Mouse (Mus musculus): ENCODE data around the gene Slit2. TPM values are rescaled to one million over a fixed set of nuclear protein-coding genes. Genes with fewer than 3 reads are reported as not detected.
A peak's percentile ranks its signal among the peaks of the same experiment; 100 is the strongest.

The Slit2 gene
- polyA plus RNA-seq, 1 experiment from 2014 or later: 78.1 TPM

DNA sequence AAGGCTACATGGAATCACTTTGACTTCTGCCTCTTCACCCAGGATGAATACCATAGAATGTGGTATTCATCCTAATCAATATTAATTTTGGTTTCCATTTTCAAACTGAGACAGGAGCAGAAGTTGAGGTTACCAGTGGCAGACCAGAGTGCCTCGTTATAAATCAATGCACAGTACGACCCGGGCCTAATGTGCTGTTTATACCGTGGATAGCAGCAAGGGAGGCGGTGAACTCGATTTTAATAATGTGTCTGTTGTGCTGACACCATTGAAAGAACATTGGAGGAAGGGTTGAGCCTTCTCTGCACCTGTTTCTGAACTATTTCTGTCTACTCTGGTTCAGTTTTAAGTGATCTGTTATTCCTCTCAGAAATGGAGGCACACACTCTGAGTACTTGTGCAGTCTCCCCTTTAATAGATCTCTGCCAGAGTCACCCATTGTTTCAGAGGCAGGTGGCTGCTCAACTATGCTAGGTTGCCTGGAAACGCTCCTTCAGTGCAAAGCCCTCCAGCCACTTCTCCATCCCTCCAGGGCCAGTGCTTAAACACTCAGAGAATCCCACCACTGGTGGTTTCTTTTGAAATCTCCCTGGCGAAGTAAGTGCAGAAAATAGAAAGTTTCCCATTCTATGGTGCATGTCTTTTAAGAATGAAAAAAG lies 98.4 kb downstream of the Slit2 start:
- no peak overlapping the region for H3K27ac ChIP-seq
- no peaks in the 10 kb centered on the region for H3K9me3 ChIP-seq (replicated peaks)
- H3K4me2 ChIP-seq (replicated peaks): no peak overlapping the region
- H3K4me1 ChIP-seq: peaks cover 5% of the 10 kb centered on the region; the same call in 1 of the 2 replicates
- ATAC-seq (ENCODE audit: low FRiP score): 0 out of 2 replicates have a peak, but pooled peaks have one; percentile 58
- no peak overlapping the region for H3K9ac ChIP-seq
- H3K4me3 ChIP-seq: no peak overlapping the region
- WGBS: 53% methylated on average over 8 of the region's 8 CpGs
- H3K27me3 ChIP-seq: no peaks in the 10 kb centered on the region
- H3K36me3 ChIP-seq: no peaks in the 10 kb centered on the region

DNA sequence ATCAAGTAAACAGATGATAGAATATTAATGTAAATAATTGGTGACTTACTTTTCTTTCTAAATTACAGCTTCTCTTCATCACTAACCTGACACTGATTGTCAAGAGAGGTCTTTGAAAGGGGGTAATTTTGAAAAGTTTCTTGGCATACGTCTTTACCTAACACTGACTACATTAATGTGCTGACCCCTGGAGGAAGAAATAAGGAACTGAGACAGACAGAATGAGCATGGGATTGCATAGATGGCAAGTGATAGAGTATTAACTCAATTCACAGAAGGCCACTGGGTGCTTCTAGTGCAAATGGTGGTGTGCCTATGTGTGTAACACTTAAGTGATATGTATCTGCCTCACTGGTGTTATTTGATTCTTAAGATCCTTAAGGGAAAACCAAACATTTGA lies 130.5 kb downstream of the Slit2 start:
- Histone ChIP-seq H3K4me2 (replicated peaks) (no peak overlapping the region), H3K9me3 (replicated peaks) (no peaks in the 10 kb centered on the region), H3K36me3 (no peaks in the 10 kb centered on the region), H3K9ac (no peak overlapping the region), H3K4me3 (no peak overlapping the region), H3K4me1 (peaks cover 4% of the 10 kb centered on the region; the same call in 1 of the 2 replicates), H3K27ac (no peak overlapping the region), H3K27me3 (no peaks in the 10 kb centered on the region)
- WGBS: 31% methylated on average over 1 of the region's 1 CpGs
- ATAC-seq (ENCODE audit: low FRiP score): no peak

GRCm38 (mm10) chr5:48114969-48115537 lies 132.1 kb downstream of the Slit2 start:
- H3K27ac ChIP-seq: no peak overlapping the region
- no peaks in the 10 kb centered on the region for H3K27me3 ChIP-seq

DNA sequence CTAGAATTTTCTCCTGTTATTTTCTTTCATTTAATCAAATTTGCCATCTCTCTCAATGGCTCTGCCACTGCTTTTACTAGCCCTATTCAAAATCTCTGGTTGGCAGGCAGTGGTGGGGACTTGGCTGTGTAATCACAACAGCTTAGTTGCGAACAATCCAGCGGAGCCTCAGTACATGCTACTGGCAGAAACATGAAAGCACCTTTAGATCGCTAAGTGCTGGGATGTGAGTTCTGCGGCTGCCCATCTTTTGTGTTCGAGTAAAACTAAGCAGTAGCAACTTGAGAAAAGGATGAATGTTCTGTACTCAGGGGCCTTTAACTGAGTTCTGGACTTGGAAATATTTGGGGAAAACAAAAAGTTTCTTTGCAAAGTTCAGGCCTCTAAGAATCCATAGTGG lies 139.7 kb downstream of the Slit2 start:
- Histone ChIP-seq H3K9ac (no peak overlapping the region), H3K36me3 (no peaks in the 10 kb centered on the region), H3K27ac (no peak overlapping the region), H3K4me1 (no peaks in the 10 kb centered on the region), H3K9me3 (replicated peaks) (no peaks in the 10 kb centered on the region), H3K4me3 (no peak overlapping the region), H3K4me2 (replicated peaks) (no peak overlapping the region), H3K27me3 (no peaks in the 10 kb centered on the region)
- ATAC-seq (ENCODE audit: low FRiP score): no peak
- WGBS: 79% methylated on average over 5 of the region's 5 CpGs

More at GRCm38 (mm10) chr5:48114969-48115537, 132.1 kb downstream of the Slit2 start:
- H3K9me3 ChIP-seq (replicated peaks): no peaks in the 10 kb centered on the region
- no peak overlapping the region for H3K9ac ChIP-seq
- peaks cover 4% of the 10 kb centered on the region; the same call in 1 of the 2 replicates for H3K4me1 ChIP-seq
- WGBS: 60% methylated on average over 4 of the region's 4 CpGs
- H3K4me3 ChIP-seq: no peak overlapping the region
- no peak for ATAC-seq (ENCODE audit: low FRiP score)
- no peak overlapping the region for H3K4me2 ChIP-seq (replicated peaks)
- H3K36me3 ChIP-seq: no peaks in the 10 kb centered on the region

DNA sequence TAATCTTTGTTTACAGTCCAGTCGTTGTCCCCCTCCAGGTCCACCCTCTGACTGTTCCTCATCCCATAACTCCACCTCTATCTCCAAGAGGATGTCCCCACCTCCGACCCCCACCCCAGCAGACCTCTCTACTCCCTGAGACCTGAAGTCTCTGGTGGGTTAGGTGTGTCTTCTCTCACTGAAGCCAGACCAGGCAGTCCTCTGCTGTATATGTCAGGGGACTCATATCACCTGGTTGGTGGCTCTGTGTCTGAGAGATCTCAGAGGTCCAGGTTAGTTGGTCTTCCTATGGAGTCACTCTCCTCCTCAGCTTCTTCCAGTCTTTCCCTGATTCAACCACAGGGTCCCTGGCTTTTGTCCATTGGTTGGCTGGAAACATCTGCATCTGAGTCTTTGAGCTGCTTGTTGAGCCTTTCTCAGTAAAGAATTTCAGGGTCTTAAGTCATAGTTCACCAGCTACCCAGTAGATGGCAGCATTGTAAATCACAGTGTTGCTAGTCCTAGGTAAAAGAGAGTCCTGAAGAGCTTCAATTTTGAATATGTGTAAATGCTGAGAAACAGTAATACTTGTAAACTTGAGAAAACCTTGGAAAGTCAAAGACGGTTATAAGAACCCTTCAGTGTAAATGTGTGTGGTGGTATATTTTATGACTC lies 143.0 kb downstream of the Slit2 start:
- Histone ChIP-seq H3K27ac (no peak overlapping the region), H3K27me3 (no peaks in the 10 kb centered on the region), H3K4me1 (no peaks in the 10 kb centered on the region), H3K9me3 (replicated peaks) (no peaks in the 10 kb centered on the region), H3K36me3 (no peaks in the 10 kb centered on the region), H3K4me2 (replicated peaks) (no peak overlapping the region), H3K4me3 (no peak overlapping the region), H3K9ac (no peak overlapping the region)
- 74% methylated on average over 3 of the region's 3 CpGs for WGBS
- no peak for ATAC-seq (ENCODE audit: low FRiP score)

- no peak overlapping the region for H3K27ac ChIP-seq
- 92% methylated on average over 4 of the region's 4 CpGs for WGBS
- ATAC-seq (ENCODE audit: low FRiP score): no peak
- no peaks in the 10 kb centered on the region for H3K9me3 ChIP-seq (replicated peaks)
- no peaks in the 10 kb centered on the region for H3K4me1 ChIP-seq
- H3K4me3 ChIP-seq: no peak overlapping the region
- H3K4me2 ChIP-seq (replicated peaks): no peak overlapping the region
- no peaks in the 10 kb centered on the region for H3K27me3 ChIP-seq
- H3K36me3 ChIP-seq: no peaks in the 10 kb centered on the region
- no peak overlapping the region for H3K9ac ChIP-seq
Measured at GRCm38 (mm10) chr5:48129981-48130380, 147.0 kb downstream of the Slit2 start.

DNA sequence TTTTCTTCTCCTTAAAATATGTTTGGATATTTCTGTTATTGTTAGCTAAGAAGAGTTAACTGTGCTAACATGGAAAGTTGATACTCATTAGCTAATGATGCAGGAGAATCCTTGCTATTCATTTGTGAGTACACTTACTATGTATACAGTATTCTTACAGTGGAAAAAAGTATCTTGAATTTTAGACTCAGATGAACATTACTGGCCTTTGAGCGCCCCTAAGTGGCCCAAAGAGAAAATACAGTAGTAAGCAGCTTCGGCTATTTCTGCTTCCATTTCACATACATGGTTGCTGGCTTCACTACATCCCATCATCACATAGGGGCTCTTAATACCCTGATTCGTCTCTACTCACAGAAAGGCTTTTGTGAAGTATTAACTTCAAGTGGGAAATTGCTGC lies 153.6 kb downstream of the Slit2 start:
- WGBS: 25% methylated on average over 3 of the region's 3 CpGs
- ATAC-seq (ENCODE audit: low FRiP score): no peak
- no peaks in the 10 kb centered on the region for H3K9me3 ChIP-seq (replicated peaks)
- no peaks in the 10 kb centered on the region for H3K36me3 ChIP-seq
- no peak overlapping the region for H3K4me3 ChIP-seq
- peaks cover 8% of the 10 kb centered on the region; the same call in 1 of the 2 replicates for H3K4me1 ChIP-seq
- no peak overlapping the region for H3K9ac ChIP-seq
- H3K27ac ChIP-seq: no peak overlapping the region
- H3K4me2 ChIP-seq (replicated peaks): no peak overlapping the region
- H3K27me3 ChIP-seq: no peaks in the 10 kb centered on the region

- no peak overlapping the region for H3K27ac ChIP-seq
- no peaks in the 10 kb centered on the region for H3K9me3 ChIP-seq (replicated peaks)
- no peak overlapping the region for H3K4me2 ChIP-seq (replicated peaks)
- H3K9ac ChIP-seq: no peak overlapping the region
- ATAC-seq (ENCODE audit: low FRiP score): peak; percentile 62; the same call in 1 of the 2 replicates
- H3K4me3 ChIP-seq: no peak overlapping the region
- WGBS: 10% methylated on average over 8 of the region's 8 CpGs
- H3K36me3 ChIP-seq: no peaks in the 10 kb centered on the region
- peaks cover 8% of the 10 kb centered on the region; the same call in 1 of the 2 replicates for H3K4me1 ChIP-seq
- H3K27me3 ChIP-seq: no peaks in the 10 kb centered on the region
Measured at GRCm38 (mm10) chr5:48138849-48139487, 156.0 kb downstream of the Slit2 start.

DNA sequence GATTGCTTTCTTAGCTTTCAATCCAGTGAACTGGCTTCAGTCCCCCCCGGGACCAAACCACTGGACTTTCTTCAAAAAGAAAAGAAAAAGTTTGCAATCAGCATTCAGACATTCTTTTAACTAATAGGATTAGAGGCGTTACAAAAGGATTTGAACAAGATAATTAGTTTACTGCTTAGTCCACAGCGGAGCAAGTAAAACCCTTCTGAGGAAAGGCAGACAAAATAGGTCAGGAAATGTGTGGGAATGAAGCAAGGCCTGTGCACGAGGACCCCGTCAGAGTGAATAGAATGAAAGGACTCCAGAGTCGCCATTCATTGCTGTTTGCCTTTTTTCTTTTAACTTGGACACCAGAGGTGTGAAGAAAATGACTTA lies 156.5 kb downstream of the Slit2 start:
- H3K4me2 ChIP-seq (replicated peaks): no peak overlapping the region
- H3K9ac ChIP-seq: no peak overlapping the region
- H3K27ac ChIP-seq: no peak overlapping the region
- H3K27me3 ChIP-seq: no peaks in the 10 kb centered on the region
- no peak for ATAC-seq (ENCODE audit: low FRiP score)
- 22% methylated on average over 6 of the region's 6 CpGs for WGBS
- no peak overlapping the region for H3K4me3 ChIP-seq
- no peaks in the 10 kb centered on the region for H3K36me3 ChIP-seq
- H3K9me3 ChIP-seq (replicated peaks): no peaks in the 10 kb centered on the region
- H3K4me1 ChIP-seq: peaks cover 8% of the 10 kb centered on the region; the same call in 1 of the 2 replicates

DNA sequence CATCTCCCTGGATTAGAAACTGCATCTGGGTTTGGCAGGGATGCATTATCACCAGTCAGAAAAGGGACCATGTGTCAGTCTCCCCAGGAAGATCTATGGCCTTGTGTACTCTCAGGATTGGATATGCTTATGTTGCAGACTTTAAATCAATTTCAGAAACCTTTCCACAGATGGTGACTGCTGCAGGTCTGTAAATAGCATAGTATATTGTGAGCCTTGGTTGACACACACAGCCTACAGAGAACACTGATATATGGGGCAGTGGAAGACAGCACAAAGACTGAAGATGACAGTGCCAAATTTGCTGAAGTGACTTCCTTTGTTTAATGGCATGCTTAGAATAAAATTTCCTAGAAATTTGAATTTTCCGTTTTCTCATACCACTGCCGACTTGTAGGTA lies 163.1 kb downstream of the Slit2 start:
- WGBS: 94% methylated on average over 2 of the region's 2 CpGs
- no peaks in the 10 kb centered on the region for H3K9me3 ChIP-seq (replicated peaks)
- H3K36me3 ChIP-seq: no peaks in the 10 kb centered on the region
- no peaks in the 10 kb centered on the region for H3K27me3 ChIP-seq
- no peaks in the 10 kb centered on the region for H3K4me1 ChIP-seq
- H3K4me3 ChIP-seq: no peak overlapping the region
- H3K27ac ChIP-seq: no peak overlapping the region
- no peak overlapping the region for H3K9ac ChIP-seq
- ATAC-seq (ENCODE audit: low FRiP score): no peak
- H3K4me2 ChIP-seq (replicated peaks): no peak overlapping the region

GRCm38 (mm10) chr5:48160829-48161228 lies 177.9 kb downstream of the Slit2 start:
- Histone ChIP-seq H3K4me1 (no peaks in the 10 kb centered on the region), H3K4me3 (no peak overlapping the region), H3K4me2 (replicated peaks) (no peak overlapping the region), H3K27ac (no peak overlapping the region), H3K9ac (no peak overlapping the region), H3K27me3 (no peaks in the 10 kb centered on the region), H3K9me3 (replicated peaks) (no peaks in the 10 kb centered on the region), H3K36me3 (no peaks in the 10 kb centered on the region)
- WGBS: 86% methylated on average over 3 of the region's 3 CpGs
- ATAC-seq (ENCODE audit: low FRiP score): no peak

DNA sequence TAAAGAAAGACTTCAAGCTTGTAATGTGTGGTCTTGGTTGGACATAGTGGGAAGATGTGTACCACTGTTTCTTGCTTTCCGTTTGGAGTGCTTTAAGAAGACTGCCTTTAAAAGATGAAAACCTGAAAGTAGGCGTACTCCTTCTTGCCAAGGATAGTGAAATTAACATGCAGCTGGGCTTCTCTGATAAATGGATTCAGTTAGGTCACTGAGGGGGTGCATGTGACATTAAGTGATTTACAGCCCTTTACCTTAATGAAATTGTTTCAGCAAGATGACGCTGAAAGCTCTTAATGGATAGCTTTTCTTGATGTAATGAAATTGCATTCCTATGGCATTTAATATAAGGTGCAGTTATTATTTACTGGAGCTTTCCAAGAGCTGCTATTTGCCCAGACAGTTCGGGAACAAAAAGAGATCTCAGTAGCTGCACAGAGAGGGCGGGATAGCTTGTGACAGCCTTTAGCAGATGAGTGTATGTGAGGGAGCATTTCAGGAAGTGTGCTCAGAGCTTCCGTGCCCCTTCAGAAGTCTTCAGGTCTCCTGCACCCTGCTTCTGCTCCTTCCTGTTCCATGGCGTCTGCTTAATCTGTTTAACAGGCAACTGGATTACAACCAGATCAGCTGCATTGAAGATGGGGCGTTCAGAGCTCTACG lies 198.8 kb downstream of the Slit2 start:
- Histone ChIP-seq H3K27ac (peak overlapping the region; percentile 55), H3K4me3 (no peak overlapping the region), H3K9me3 (replicated peaks) (no peaks in the 10 kb centered on the region), H3K9ac (no peak overlapping the region), H3K4me2 (replicated peaks) (0 out of 2 replicates have a peak overlapping the region, but pooled peaks have one; percentile 19), H3K4me1 (no peaks in the 10 kb centered on the region), H3K27me3 (no peaks in the 10 kb centered on the region), H3K36me3 (no peaks in the 10 kb centered on the region)
- 48% methylated on average over 9 of the region's 9 CpGs for WGBS
- ATAC-seq (ENCODE audit: low FRiP score): peak; percentile 46; the same call in 1 of the 2 replicates

Measured in hindbrain, embryonic 12.5 days (tissue).